Mouse (Mus musculus): Measurements from ENCODE around the gene Lrsam1. TPM values are rescaled to one million over a fixed set of nuclear protein-coding genes. Genes with fewer than 3 reads are reported as not detected.

Gene Lrsam1
- total and polyA plus RNA-seq, 3 experiments, result 5.0 to 12.8 (median 9.5) TPM

- TF ChIP-seq CTCF (IDR thresholded peaks at IDR 0.05; ENCODE audit: low read depth, low read length), result no peak
- TF ChIP-seq GATA2 (IDR thresholded peaks at IDR 0.05; ENCODE audit: borderline replicate concordance, low read depth, low read length), result no peak
- no peak for TF ChIP-seq GATA1 (IDR thresholded peaks at IDR 0.05; ENCODE audit: borderline replicate concordance, low read length)
- H3K9me3 ChIP-seq (replicated peaks), result no peaks in the 10 kb centered on the region
- no peak for ATAC-seq (ENCODE audit: extremely low read depth, insufficient number of reproducible peaks, low FRiP score, poor library complexity, severe bottlenecking)
- H3K4me1 ChIP-seq (ENCODE audit: insufficient read depth, low read depth, low read length), result peaks cover 10% of the 10 kb centered on the region
- no peak for DNase-seq (ENCODE audit: low spot score)
- no peaks in the 10 kb centered on the region for H3K36me3 ChIP-seq (replicated peaks)
- H3K4me3 ChIP-seq (ENCODE audit: low read depth, low read length), result no peak overlapping the region
- H3K27me3 ChIP-seq (ENCODE audit: insufficient read depth, low read length), result peaks cover 64% of the 10 kb centered on the region
Measured at GRCm38 (mm10) chr2:32918391-32918790, 43.0 kb downstream of the Lrsam1 start.

- Histone ChIP-seq H3K9me3 (replicated peaks) (no peaks in the 10 kb centered on the region), H3K36me3 (replicated peaks) (no peaks in the 10 kb centered on the region), H3K4me3 (ENCODE audit: low read depth, low read length) (no peak overlapping the region), H3K27me3 (ENCODE audit: insufficient read depth, low read length) (peaks cover 59% of the 10 kb centered on the region), H3K4me1 (ENCODE audit: insufficient read depth, low read depth, low read length) (peaks cover 10% of the 10 kb centered on the region)
- peak; percentile 60 for ATAC-seq (ENCODE audit: extremely low read depth, insufficient number of reproducible peaks, low FRiP score, poor library complexity, severe bottlenecking)
- peak; percentile 59 for DNase-seq (ENCODE audit: low spot score)
- TF ChIP-seq CTCF (IDR thresholded peaks at IDR 0.05; ENCODE audit: low read depth, low read length) (no peak), TAL1 (conservative IDR thresholded peaks at IDR 0.05; ENCODE audit: low read depth, low read length) (no peak), GATA2 (IDR thresholded peaks at IDR 0.05; ENCODE audit: borderline replicate concordance, low read depth, low read length) (no peak)
Measured at GRCm38 (mm10) chr2:32917526-32917925, 43.9 kb downstream of the Lrsam1 start.

DNA sequence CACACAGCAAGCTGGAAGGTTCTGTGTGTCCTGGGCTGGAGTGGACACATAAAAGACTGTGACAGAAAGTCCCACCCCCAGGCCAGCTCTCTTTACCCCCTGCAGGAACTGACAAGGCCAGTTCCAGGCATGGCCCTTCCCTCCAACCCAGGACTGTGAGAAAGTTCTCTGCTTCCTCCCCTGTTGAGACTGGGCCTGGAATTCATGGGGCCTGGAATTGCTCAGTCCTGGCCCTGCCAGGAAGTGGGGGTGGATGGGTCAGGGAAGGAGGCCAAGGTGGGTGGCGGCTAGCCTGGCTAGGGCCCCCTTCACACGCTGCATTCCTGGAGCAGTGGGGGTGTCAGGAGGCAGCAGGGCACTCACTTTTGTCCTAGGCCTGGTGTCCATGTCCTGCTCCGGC, 46.5 kb downstream of the Lrsam1 start:
- Histone ChIP-seq H3K4me1 (ENCODE audit: insufficient read depth, low read depth, low read length) (peaks cover 13% of the 10 kb centered on the region), H3K36me3 (replicated peaks) (no peaks in the 10 kb centered on the region), H3K4me3 (ENCODE audit: low read depth, low read length) (no peak overlapping the region), H3K9me3 (replicated peaks) (no peaks in the 10 kb centered on the region), H3K27me3 (ENCODE audit: insufficient read depth, low read length) (peaks cover 50% of the 10 kb centered on the region)
- DNase-seq (ENCODE audit: low spot score) (no peak), ATAC-seq (ENCODE audit: extremely low read depth, insufficient number of reproducible peaks, low FRiP score, poor library complexity, severe bottlenecking) (no peak)
- TF ChIP-seq TAL1 (conservative IDR thresholded peaks at IDR 0.05; ENCODE audit: low read depth, low read length), result no peak
- no peak for TF ChIP-seq GATA1 (IDR thresholded peaks at IDR 0.05; ENCODE audit: borderline replicate concordance, low read length)
- no peak for TF ChIP-seq GATA2 (IDR thresholded peaks at IDR 0.05; ENCODE audit: borderline replicate concordance, low read depth, low read length)
- TF ChIP-seq CTCF (IDR thresholded peaks at IDR 0.05; ENCODE audit: low read depth, low read length), result no peak
- no peak for TF ChIP-seq POLR2AphosphoS5 (IDR thresholded peaks at IDR 0.05; ENCODE audit: insufficient replicate concordance, low read depth, low read length)

DNA sequence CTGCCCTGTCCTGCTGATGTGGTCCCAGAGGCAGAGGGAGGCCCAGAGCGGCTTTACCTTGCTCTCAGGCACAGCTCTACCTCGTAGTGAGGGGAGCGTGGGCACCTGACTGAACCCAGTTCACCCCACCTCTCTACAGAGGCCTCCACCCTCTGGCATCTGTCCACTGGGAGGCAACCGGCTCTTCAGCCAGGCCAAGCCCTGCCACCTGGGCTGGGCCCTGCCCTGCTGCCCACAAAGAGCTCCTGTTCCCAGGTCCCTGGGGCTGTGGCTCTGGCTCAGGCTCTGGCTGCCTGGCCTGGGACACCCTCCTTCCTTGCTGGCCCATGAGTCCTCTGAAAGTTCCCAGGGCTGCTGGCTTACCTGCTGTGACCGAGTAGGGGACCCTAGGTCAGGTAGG, 47.1 kb downstream of the Lrsam1 start:
- ATAC-seq (ENCODE audit: extremely low read depth, insufficient number of reproducible peaks, low FRiP score, poor library complexity, severe bottlenecking), result no peak
- peaks cover 48% of the 10 kb centered on the region for H3K27me3 ChIP-seq (ENCODE audit: insufficient read depth, low read length)
- no peak for DNase-seq (ENCODE audit: low spot score)
- no peak for TF ChIP-seq GATA2 (IDR thresholded peaks at IDR 0.05; ENCODE audit: borderline replicate concordance, low read depth, low read length)
- no peak for TF ChIP-seq CTCF (IDR thresholded peaks at IDR 0.05; ENCODE audit: low read depth, low read length)
- TF ChIP-seq TAL1 (conservative IDR thresholded peaks at IDR 0.05; ENCODE audit: low read depth, low read length), result no peak
- TF ChIP-seq GATA1 (IDR thresholded peaks at IDR 0.05; ENCODE audit: borderline replicate concordance, low read length), result no peak
- no peak for TF ChIP-seq POLR2AphosphoS5 (IDR thresholded peaks at IDR 0.05; ENCODE audit: insufficient replicate concordance, low read depth, low read length)
- no peaks in the 10 kb centered on the region for H3K9me3 ChIP-seq (replicated peaks)
- H3K36me3 ChIP-seq (replicated peaks), result no peaks in the 10 kb centered on the region
- no peak overlapping the region for H3K4me3 ChIP-seq (ENCODE audit: low read depth, low read length)
- peaks cover 13% of the 10 kb centered on the region for H3K4me1 ChIP-seq (ENCODE audit: insufficient read depth, low read depth, low read length)

DNA sequence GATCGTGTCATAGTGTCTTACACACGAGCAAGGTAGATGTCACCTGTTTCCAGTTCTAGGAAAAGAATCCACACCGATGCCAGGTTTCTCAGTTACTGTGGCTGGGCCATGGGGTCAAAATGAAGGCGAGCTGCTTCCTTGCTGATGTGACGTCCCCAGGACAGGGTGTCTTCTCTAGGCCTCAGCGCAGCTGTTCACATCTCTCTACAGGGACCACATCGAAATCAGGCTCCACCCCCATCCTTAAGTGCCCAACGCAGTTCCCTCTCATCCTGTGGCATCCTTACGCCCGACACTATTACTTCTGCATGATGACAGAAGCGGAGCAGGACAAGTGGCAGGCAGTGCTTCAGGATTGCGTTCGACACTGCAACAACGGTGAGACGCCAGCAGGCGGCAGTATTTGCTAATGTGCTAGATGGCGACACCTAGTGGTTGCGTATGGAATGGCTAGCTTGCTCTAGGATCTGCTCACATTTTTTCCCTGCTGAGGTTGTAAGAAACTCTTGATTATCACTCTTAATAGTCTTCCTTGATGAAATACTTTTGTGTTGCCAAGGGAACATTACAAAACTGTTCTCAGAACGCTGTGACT, 49.1 kb downstream of the Lrsam1 start:
- H3K27me3 ChIP-seq (ENCODE audit: insufficient read depth, low read length), result peaks cover 47% of the 10 kb centered on the region
- no peak for ATAC-seq (ENCODE audit: extremely low read depth, insufficient number of reproducible peaks, low FRiP score, poor library complexity, severe bottlenecking)
- TF ChIP-seq CTCF (IDR thresholded peaks at IDR 0.05; ENCODE audit: low read depth, low read length) (peak; percentile 100), POLR2AphosphoS5 (IDR thresholded peaks at IDR 0.05; ENCODE audit: insufficient replicate concordance, low read depth, low read length) (no peak)
- H3K4me1 ChIP-seq (ENCODE audit: insufficient read depth, low read depth, low read length), result peaks cover 7% of the 10 kb centered on the region
- peak; percentile 71 for DNase-seq (ENCODE audit: low spot score)
- H3K36me3 ChIP-seq (replicated peaks), result no peaks in the 10 kb centered on the region
- no peaks in the 10 kb centered on the region for H3K9me3 ChIP-seq (replicated peaks)
- no peak overlapping the region for H3K4me3 ChIP-seq (ENCODE audit: low read depth, low read length)

DNA sequence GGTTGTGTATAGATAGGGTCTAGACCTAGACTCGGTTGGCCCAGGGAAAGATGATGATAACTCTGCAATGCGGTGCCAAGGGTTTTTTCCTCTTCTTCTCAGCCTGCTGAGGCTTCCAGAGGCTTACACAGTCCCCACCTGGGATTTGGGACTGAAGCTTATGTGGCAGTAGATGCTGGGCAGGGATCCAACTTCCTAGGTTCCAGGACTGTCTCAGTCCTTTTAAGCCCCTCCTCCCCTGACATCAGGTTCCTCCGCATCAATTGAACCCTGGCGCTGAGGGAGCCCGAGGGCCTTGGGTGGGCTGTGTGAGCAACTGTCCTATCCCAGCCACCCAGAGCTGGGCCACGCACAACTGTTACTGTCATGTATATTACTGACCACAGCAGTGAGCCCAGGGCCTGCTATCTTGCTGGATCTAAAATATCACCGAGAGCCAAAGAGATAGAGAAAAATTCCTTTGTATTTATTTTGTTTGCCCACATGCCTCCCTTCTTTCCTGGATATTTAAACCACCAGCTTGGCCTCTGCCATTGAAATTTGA, 49.7 kb downstream of the Lrsam1 start:
- no peak overlapping the region for H3K4me3 ChIP-seq (ENCODE audit: low read depth, low read length)
- no peaks in the 10 kb centered on the region for H3K9me3 ChIP-seq (replicated peaks)
- TF ChIP-seq CTCF (IDR thresholded peaks at IDR 0.05; ENCODE audit: low read depth, low read length), result no peak
- peaks cover 52% of the 10 kb centered on the region for H3K27me3 ChIP-seq (ENCODE audit: insufficient read depth, low read length)
- no peaks in the 10 kb centered on the region for H3K36me3 ChIP-seq (replicated peaks)
- DNase-seq (ENCODE audit: low spot score) (no peak), ATAC-seq (ENCODE audit: extremely low read depth, insufficient number of reproducible peaks, low FRiP score, poor library complexity, severe bottlenecking) (no peak)
- H3K4me1 ChIP-seq (ENCODE audit: insufficient read depth, low read depth, low read length), result peaks cover 4% of the 10 kb centered on the region

GRCm38 (mm10) chr2:32908796-32909195, 52.6 kb downstream of the Lrsam1 start:
- no peaks in the 10 kb centered on the region for H3K36me3 ChIP-seq (replicated peaks)
- no peak for TF ChIP-seq GATA2 (IDR thresholded peaks at IDR 0.05; ENCODE audit: borderline replicate concordance, low read depth, low read length)
- H3K9me3 ChIP-seq (replicated peaks), result no peaks in the 10 kb centered on the region
- H3K4me1 ChIP-seq (ENCODE audit: insufficient read depth, low read depth, low read length), result peaks cover 4% of the 10 kb centered on the region; the same call in 1 of the 2 replicates
- peaks cover 57% of the 10 kb centered on the region for H3K27me3 ChIP-seq (ENCODE audit: insufficient read depth, low read length)
- H3K4me3 ChIP-seq (ENCODE audit: low read depth, low read length), result no peak overlapping the region
- ATAC-seq (ENCODE audit: extremely low read depth, insufficient number of reproducible peaks, low FRiP score, poor library complexity, severe bottlenecking) (no peak), DNase-seq (ENCODE audit: low spot score) (no peak)
